ENCODE assay signal across 26 mouse cellular contexts in genomic region chr2:118415601-118416355, GRCm38 (mm10). TPM values are rescaled to one million over a fixed set of nuclear protein-coding genes. Genes with fewer than 3 reads are reported as not detected.
"Had no signal": no experiment of that assay in that cellular context is flagged by ENCODE, and none has a peak within 500 bp of the region (broad histone marks: within the 10 kb centered on the region; RNA-seq: fewer than 3 reads in every experiment).

No protein-coding gene starts in this region.

- H3K27me3 ChIP-seq: embryonic facial prominence, embryonic 12.5 days; embryonic facial prominence, embryonic 13.5 days; embryonic facial prominence, embryonic 15.5 days; forebrain, embryonic 12.5 days; forebrain, embryonic 13.5 days; forebrain, embryonic 15.5 days had no signal

- DNase-seq: cerebellum, adult 8-10 months; cerebellum, adult 9-10 months; cerebellum, adult 9-11 months; cerebellum, postnatal 10 days; cerebellum, postnatal 14 days; cerebellum, postnatal 25 days; cerebellum, postnatal 36 days; embryo, embryonic 11 days; forebrain, postnatal 0 days; gastrocnemius, adult 2 months; gastrocnemius, postnatal 10 days; gastrocnemius, postnatal 14 days; gastrocnemius, postnatal 25 days; gastrocnemius, postnatal 36 days; heart, adult 18-20 months had no signal

- H3K4me1 ChIP-seq: embryonic facial prominence, embryonic 10.5 days; embryonic facial prominence, embryonic 12.5 days; embryonic facial prominence, embryonic 13.5 days; embryonic facial prominence, embryonic 15.5 days; forebrain, embryonic 10.5 days; forebrain, embryonic 12.5 days; forebrain, embryonic 13.5 days; forebrain, embryonic 15.5 days had no signal

- H3K9ac ChIP-seq: embryonic facial prominence, embryonic 12.5 days; embryonic facial prominence, embryonic 13.5 days; embryonic facial prominence, embryonic 15.5 days; forebrain, embryonic 12.5 days; forebrain, embryonic 13.5 days; forebrain, embryonic 15.5 days; forebrain, postnatal 0 days had no signal

- H3K4me3 ChIP-seq: embryonic facial prominence, embryonic 10.5 days; embryonic facial prominence, embryonic 12.5 days; embryonic facial prominence, embryonic 13.5 days; embryonic facial prominence, embryonic 15.5 days; erythroblast, embryonic 14.5 days; forebrain, embryonic 10.5 days; forebrain, embryonic 12.5 days; forebrain, embryonic 13.5 days; forebrain, embryonic 15.5 days; gastrocnemius, adult 2 months had no signal

- H3K27ac ChIP-seq: embryonic facial prominence, embryonic 10.5 days; embryonic facial prominence, embryonic 12.5 days; embryonic facial prominence, embryonic 13.5 days; embryonic facial prominence, embryonic 15.5 days; forebrain, embryonic 10.5 days; forebrain, embryonic 12.5 days; forebrain, embryonic 13.5 days; forebrain, embryonic 15.5 days; gastrocnemius, adult 2 months had no signal

- H3K9me3 ChIP-seq: embryonic facial prominence, embryonic 12.5 days; embryonic facial prominence, embryonic 13.5 days; embryonic facial prominence, embryonic 15.5 days; forebrain, embryonic 10.5 days; forebrain, embryonic 12.5 days; forebrain, embryonic 13.5 days; forebrain, embryonic 15.5 days had no signal

RNA-seq across cellular contexts. Expression of gene Gpr176, which starts 42.6 kb away (rescaled TPM):
- total RNA-seq: common myeloid progenitor, adult 5-6 weeks; gastrocnemius, postnatal 36 days; granulocyte monocyte progenitor cell, adult 5-6 weeks had no signal
- polyA plus RNA-seq: erythroblast, embryonic 14.5 days had no signal
